Mouse (Mus musculus) ES-E14 (cell line): Measurements from ENCODE around the gene B3galt2.

Source experiments
- CHD2 ChIP-seq: IDR thresholded peaks from 2 replicates; pipeline ENCODE4 v1.6.1; 2014; ENCODE audit warnings: mild to moderate bottlenecking, low read depth, low read length, inconsistent platforms
- HCFC1 ChIP-seq: IDR thresholded peaks from 2 replicates; pipeline ENCODE4 v1.6.1; 2012; ENCODE audit warnings: low read length, inconsistent platforms, borderline replicate concordance; ENCODE audit not compliant: insufficient read depth
- MAFK ChIP-seq: IDR thresholded peaks from 2 replicates; pipeline ENCODE4 v1.6.1; 2014; ENCODE audit warnings: mild to moderate bottlenecking, low read depth, low read length, inconsistent platforms; ENCODE audit not compliant: insufficient read depth
- ZC3H11A ChIP-seq: IDR thresholded peaks from 2 replicates; pipeline ENCODE4 v1.6.1; 2012; ENCODE audit warnings: low read depth, mild to moderate bottlenecking, inconsistent platforms, low read length, borderline replicate concordance
- ZNF384 ChIP-seq: IDR thresholded peaks from 2 replicates; pipeline ENCODE4 v1.6.1; 2012; ENCODE audit warnings: low read depth, low read length, inconsistent platforms

- TF ChIP-seq ZC3H11A (no peak), ZNF384 (no peak), CHD2 (no peak), HCFC1 (no peak), MAFK (no peak)
Observed at GRCm38 (mm10) chr1:143640650-143641407, at the start of gene B3galt2.
